Mouse (Mus musculus): ENCODE results near the gene Aldh9a1.

DNA sequence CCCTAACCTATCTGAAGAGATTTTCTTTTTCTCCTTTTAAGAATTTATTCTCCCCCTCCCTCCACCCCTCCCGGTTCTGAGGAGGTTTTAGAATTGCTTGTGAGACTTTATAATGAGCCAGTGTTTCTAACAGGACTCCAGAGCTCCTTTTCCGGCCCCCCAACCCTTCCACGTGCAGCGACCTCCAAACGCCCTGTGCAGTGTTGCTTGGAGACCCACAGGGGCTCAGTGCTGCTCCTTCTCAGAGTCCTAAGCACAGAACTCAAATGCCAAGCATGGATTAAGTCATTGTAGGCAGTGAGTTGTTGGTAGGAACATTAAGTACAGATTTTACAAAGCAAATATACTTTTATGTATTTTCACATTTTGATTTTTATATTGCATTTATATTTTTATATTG lies 13.5 kb downstream of the Aldh9a1 start:
- TF ChIP-seq CTCF (IDR thresholded peaks at IDR 0.05; ENCODE audit: borderline replicate concordance, control insufficient read depth, extremely low read depth, insufficient read depth, low read length, poor library complexity), result no peak
- TF ChIP-seq POLR2A (IDR thresholded peaks at IDR 0.05; ENCODE audit: control insufficient read depth, extremely low read depth, insufficient read depth, low read length, poor library complexity), result no peak
